Mouse (Mus musculus) hindbrain, embryonic 16.5 days (tissue): ENCODE results near the gene Cpne1. TPM values are rescaled to one million over a fixed set of nuclear protein-coding genes. Genes with fewer than 3 reads are reported as not detected.

Experiments used
- ATAC-seq: fragments of 200-750 bp; cut with Nextera tagmentation; 2 replicates; pipeline ENCODE4 v1.8.0; 2017; ENCODE audit warnings: moderate TSS enrichment, moderate library complexity
- H3K27ac ChIP-seq: fragments of 300-500 bp; sonication (generic); 2 replicates; pipeline ENCODE4 v1.5.1; 2014; ENCODE audit warnings: low read depth, mild to moderate bottlenecking, control low read depth, low read length, moderate library complexity
- H3K27me3 ChIP-seq: fragments of 300-500 bp; sonication (generic); replicated peaks from 2 replicates; pipeline ENCODE4 v1.6.1; 2014; ENCODE audit warnings: low read length; ENCODE audit not compliant: control insufficient read depth, insufficient read depth
- H3K36me3 ChIP-seq: fragments of 300-500 bp; sonication (generic); 2 replicates; pipeline ENCODE4 v1.6.1; 2014; ENCODE audit warnings: mild to moderate bottlenecking, low read length, moderate library complexity, mixed read lengths; ENCODE audit not compliant: control insufficient read depth, insufficient read depth
- H3K4me1 ChIP-seq: fragments of 300-500 bp; sonication (generic); 2 replicates; pipeline ENCODE4 v1.6.1; 2014; ENCODE audit warnings: low read depth, low read length; ENCODE audit not compliant: control insufficient read depth, insufficient read depth
- H3K4me2 ChIP-seq: fragments of 300-500 bp; sonication (generic); 2 replicates; pipeline ENCODE4 v1.6.1; 2014; ENCODE audit warnings: mild to moderate bottlenecking, low read length, control low read depth, moderate library complexity
- H3K4me3 ChIP-seq: fragments of 300-500 bp; sonication (generic); 2 replicates; pipeline ENCODE4 v1.5.1; 2014; ENCODE audit warnings: mild to moderate bottlenecking, low read length, control low read depth, moderate library complexity
- H3K9ac ChIP-seq: fragments of 300-500 bp; sonication (generic); 2 replicates; pipeline ENCODE4 v1.6.1; 2014; ENCODE audit warnings: low read depth, mild to moderate bottlenecking, control low read depth, low read length, moderate library complexity
- H3K9me3 ChIP-seq: fragments of 300-500 bp; sonication (generic); 2 replicates; pipeline ENCODE4 v1.6.1; 2014; ENCODE audit warnings: mild to moderate bottlenecking, low read length, moderate library complexity; ENCODE audit not compliant: control insufficient read depth
- WGBS: fragments of 180-500 bp; shearing (Covaris S2); extraction: QIAGEN DNeasy Blood & Tissue Kit; methylation state at CpG from one replicate; pipeline ENCODE4 v1.1.7; 2014; 5-methylcytosine and 5-hydroxymethylcytosine counted together
- polyA plus RNA-seq: library from polyadenylated mRNA; unstranded; fragments of >200 nt; fragmentation: Nextera tagmentation; extraction: Ambion mirVana; gene quantifications from 2 replicates; pipeline ENCODE4 v1.2.1, GENCODE M21; 2015

Cpne1 gene
- polyA plus RNA-seq, 1 experiment from 2014 or later = 27.8 TPM

- Histone ChIP-seq H3K36me3 (peaks cover 33% of the 10 kb centered on the region), H3K4me1 (peaks cover 11% of the 10 kb centered on the region), H3K27me3 (no peaks in the 10 kb centered on the region), H3K4me2 (no peak overlapping the region), H3K27ac (no peak overlapping the region; the same call in 1 of the 2 replicates), H3K4me3 (no peak overlapping the region), H3K9ac (no peak overlapping the region), H3K9me3 (no peaks in the 10 kb centered on the region)
- no peak for ATAC-seq
- WGBS = 91% methylated on average over 10 of the region's 10 CpGs
Measured at GRCm38 (mm10) chr2:156067916-156068315, 43.8 kb downstream of the Cpne1 start.

GRCm38 (mm10) chr2:156066126-156066525 lies 45.6 kb downstream of the Cpne1 start:
- WGBS = 32% methylated on average over 10 of the region's 10 CpGs

GRCm38 (mm10) chr2:156065099-156066041 lies 46.4 kb downstream of the Cpne1 start, which contains the start of gene Spag4:
Spag4 (plus strand) TSS chr2:156065175.
- peaks cover 11% of the 10 kb centered on the region for H3K4me1 ChIP-seq
- peak within 1 kb of the TSS; percentile 96 for H3K4me2 ChIP-seq
- under 1% methylated on average over 66 of the region's 81 CpGs for WGBS
- H3K9me3 ChIP-seq = no peaks in the 10 kb centered on the region
- no peaks in the 10 kb centered on the region for H3K27me3 ChIP-seq
- peaks cover 19% of the 10 kb centered on the region for H3K36me3 ChIP-seq
- H3K27ac ChIP-seq = peak within 1 kb of the TSS; percentile 83
- peak; percentile 72 for ATAC-seq
- peak within 1 kb of the TSS; percentile 83 for H3K9ac ChIP-seq
- H3K4me3 ChIP-seq = peak within 1 kb of the TSS; percentile 74

More at GRCm38 (mm10) chr2:156066126-156066525, 45.6 kb downstream of the Cpne1 start:
- Histone ChIP-seq H3K27me3 (no peaks in the 10 kb centered on the region), H3K4me3 (peak overlapping the region; percentile 74), H3K4me1 (peaks cover 11% of the 10 kb centered on the region), H3K9ac (peak overlapping the region; percentile 83), H3K27ac (no peak overlapping the region), H3K36me3 (peaks cover 22% of the 10 kb centered on the region), H3K4me2 (peak overlapping the region; percentile 96), H3K9me3 (no peaks in the 10 kb centered on the region)
- peak; percentile 9; the same call in 1 of the 2 replicates for ATAC-seq

- 85% methylated on average over 9 of the region's 9 CpGs for WGBS
Measured at GRCm38 (mm10) chr2:156052816-156053215, 58.9 kb downstream of the Cpne1 start, which contains the start of gene Fer1l4. Fer1l4 (minus strand) TSS chr2:156052947.

GRCm38 (mm10) chr2:156047929-156048328 lies 63.8 kb downstream of the Cpne1 start:
- Histone ChIP-seq H3K4me2 (0 out of 2 replicates have a peak overlapping the region, but pooled peaks have one; percentile 11), H3K9ac (no peak overlapping the region), H3K9me3 (no peaks in the 10 kb centered on the region), H3K4me1 (no peaks in the 10 kb centered on the region), H3K36me3 (no peaks in the 10 kb centered on the region), H3K27me3 (no peaks in the 10 kb centered on the region), H3K27ac (no peak overlapping the region), H3K4me3 (no peak overlapping the region)
- WGBS = 7% methylated on average over 19 of the region's 19 CpGs
- no peak for ATAC-seq

More at GRCm38 (mm10) chr2:156052816-156053215, 58.9 kb downstream of the Cpne1 start, which contains the start of gene Fer1l4:
- Histone ChIP-seq H3K4me3 (no peak within 1 kb of the TSS), H3K36me3 (no peaks in the 10 kb centered on the region), H3K4me2 (no peak within 1 kb of the TSS), H3K27me3 (no peaks in the 10 kb centered on the region), H3K9me3 (no peaks in the 10 kb centered on the region; the same call in 1 of the 2 replicates), H3K4me1 (no peaks in the 10 kb centered on the region), H3K27ac (no peak within 1 kb of the TSS), H3K9ac (no peak within 1 kb of the TSS)
- no peak for ATAC-seq

GRCm38 (mm10) chr2:156042903-156043302 lies 68.9 kb downstream of the Cpne1 start:
- H3K27me3 ChIP-seq = no peaks in the 10 kb centered on the region
- H3K9me3 ChIP-seq = no peaks in the 10 kb centered on the region
- H3K4me1 ChIP-seq = no peaks in the 10 kb centered on the region
- no peak overlapping the region for H3K4me2 ChIP-seq
- H3K27ac ChIP-seq = no peak overlapping the region
- 80% methylated on average over 8 of the region's 8 CpGs for WGBS
- no peak overlapping the region for H3K4me3 ChIP-seq
- H3K36me3 ChIP-seq = no peaks in the 10 kb centered on the region
- no peak overlapping the region for H3K9ac ChIP-seq
- ATAC-seq = no peak

- no peak overlapping the region for H3K4me2 ChIP-seq
- no peaks in the 10 kb centered on the region for H3K27me3 ChIP-seq
- no peaks in the 10 kb centered on the region for H3K4me1 ChIP-seq
- H3K36me3 ChIP-seq = no peaks in the 10 kb centered on the region
- no peak overlapping the region for H3K4me3 ChIP-seq
- H3K9me3 ChIP-seq = no peaks in the 10 kb centered on the region
- no peak for ATAC-seq
- H3K27ac ChIP-seq = no peak overlapping the region
- 93% methylated on average over 3 of the region's 3 CpGs for WGBS
- H3K9ac ChIP-seq = no peak overlapping the region
Measured at GRCm38 (mm10) chr2:156039390-156039789, 72.4 kb downstream of the Cpne1 start.

GRCm38 (mm10) chr2:156025482-156025881 lies 86.3 kb downstream of the Cpne1 start:
- no peaks in the 10 kb centered on the region for H3K9me3 ChIP-seq

More at GRCm38 (mm10) chr2:156025482-156025881, 86.3 kb downstream of the Cpne1 start:
- Histone ChIP-seq H3K4me3 (no peak overlapping the region), H3K27ac (no peak overlapping the region), H3K4me2 (no peak overlapping the region), H3K9ac (no peak overlapping the region), H3K4me1 (no peaks in the 10 kb centered on the region), H3K36me3 (no peaks in the 10 kb centered on the region), H3K27me3 (no peaks in the 10 kb centered on the region)
- no peak for ATAC-seq
